Mouse (Mus musculus): ENCODE data around the gene Gm8947. TPM values are rescaled to one million over a fixed set of nuclear protein-coding genes. Genes with fewer than 3 reads are reported as not detected.
"Not testable (repeated sequence)": the region's sequence is repeated elsewhere in the genome, so short reads cannot be mapped to it uniquely, and the experiment has no call there.

Gene Gm8947
- polyA plus RNA-seq, 1 experiment from 2014 or later = 0.55 TPM

GRCm38 (mm10) chr1:151209824-151210355, 17.7 kb downstream of the Gm8947 start, which contains the start of gene Gm47996:
Gm47996 (plus strand) TSS chr1:151210131.
- not testable (repeated sequence) for DNase-seq (ENCODE audit: low spot score); H3K36me3 ChIP-seq (ENCODE audit: control insufficient read depth, insufficient read depth, low read length); H3K9ac ChIP-seq (ENCODE audit: low read depth, low read length); H3K27ac ChIP-seq (ENCODE audit: low read depth, low read length); ATAC-seq (replicated peaks; ENCODE audit: low FRiP score); H3K27me3 ChIP-seq (replicated peaks; ENCODE audit: control insufficient read depth, insufficient read depth, low read length); H3K4me3 ChIP-seq (ENCODE audit: low read depth, low read length); H3K9me3 ChIP-seq (ENCODE audit: control insufficient read depth, low read length); H3K4me1 ChIP-seq (replicated peaks; ENCODE audit: control insufficient read depth, insufficient read depth, low read length); H3K4me2 ChIP-seq
- 61% methylated on average over 4 of the region's 8 CpGs for WGBS

GRCm38 (mm10) chr1:151211666-151212065, 19.5 kb downstream of the Gm8947 start:
- H3K9me3 ChIP-seq (ENCODE audit: control insufficient read depth, low read length); H3K9ac ChIP-seq (ENCODE audit: low read depth, low read length); ATAC-seq (replicated peaks; ENCODE audit: low FRiP score); H3K4me2 ChIP-seq; DNase-seq (ENCODE audit: low spot score); H3K36me3 ChIP-seq (ENCODE audit: control insufficient read depth, insufficient read depth, low read length); H3K27ac ChIP-seq (ENCODE audit: low read depth, low read length); H3K4me3 ChIP-seq (ENCODE audit: low read depth, low read length); H3K4me1 ChIP-seq (replicated peaks; ENCODE audit: control insufficient read depth, insufficient read depth, low read length); H3K27me3 ChIP-seq (replicated peaks; ENCODE audit: control insufficient read depth, insufficient read depth, low read length): not testable (repeated sequence)
- 54% methylated on average over 5 of the region's 5 CpGs for WGBS

- no peak overlapping the region for H3K27ac ChIP-seq (ENCODE audit: low read depth, low read length)
- H3K36me3 ChIP-seq (ENCODE audit: control insufficient read depth, insufficient read depth, low read length) = no peaks in the 10 kb centered on the region
- H3K9me3 ChIP-seq (ENCODE audit: control insufficient read depth, low read length) = no peaks in the 10 kb centered on the region
- no peaks in the 10 kb centered on the region for H3K27me3 ChIP-seq (replicated peaks; ENCODE audit: control insufficient read depth, insufficient read depth, low read length)
- H3K4me2 ChIP-seq = no peak overlapping the region
- H3K4me1 ChIP-seq (replicated peaks; ENCODE audit: control insufficient read depth, insufficient read depth, low read length) = peaks cover 7% of the 10 kb centered on the region; the same call in 1 of the 2 replicates
- H3K9ac ChIP-seq (ENCODE audit: low read depth, low read length) = no peak overlapping the region
- WGBS = 60% methylated on average over 2 of the region's 2 CpGs
- DNase-seq (ENCODE audit: low spot score) (no peak), ATAC-seq (replicated peaks; ENCODE audit: low FRiP score) (no peak)
- no peak overlapping the region for H3K4me3 ChIP-seq (ENCODE audit: low read depth, low read length)
These were observed 22.7 kb downstream of the Gm8947 start for GRCm38 (mm10) chr1:151214862-151215261.

GRCm38 (mm10) chr1:151215985-151216384, 23.8 kb downstream of the Gm8947 start:
- DNase-seq (ENCODE audit: low spot score) (no peak), ATAC-seq (replicated peaks; ENCODE audit: low FRiP score) (no peak; the same call in 1 of the 2 replicates)
- peaks cover 7% of the 10 kb centered on the region; the same call in 1 of the 2 replicates for H3K4me1 ChIP-seq (replicated peaks; ENCODE audit: control insufficient read depth, insufficient read depth, low read length)
- H3K4me3 ChIP-seq (ENCODE audit: low read depth, low read length) = no peak overlapping the region
- no peak overlapping the region for H3K4me2 ChIP-seq
- WGBS = 58% methylated on average over 1 of the region's 1 CpGs
- no peaks in the 10 kb centered on the region for H3K36me3 ChIP-seq (ENCODE audit: control insufficient read depth, insufficient read depth, low read length)
- no peaks in the 10 kb centered on the region for H3K9me3 ChIP-seq (ENCODE audit: control insufficient read depth, low read length)
- H3K27ac ChIP-seq (ENCODE audit: low read depth, low read length) = no peak overlapping the region
- H3K27me3 ChIP-seq (replicated peaks; ENCODE audit: control insufficient read depth, insufficient read depth, low read length) = no peaks in the 10 kb centered on the region
- H3K9ac ChIP-seq (ENCODE audit: low read depth, low read length) = no peak overlapping the region

DNA sequence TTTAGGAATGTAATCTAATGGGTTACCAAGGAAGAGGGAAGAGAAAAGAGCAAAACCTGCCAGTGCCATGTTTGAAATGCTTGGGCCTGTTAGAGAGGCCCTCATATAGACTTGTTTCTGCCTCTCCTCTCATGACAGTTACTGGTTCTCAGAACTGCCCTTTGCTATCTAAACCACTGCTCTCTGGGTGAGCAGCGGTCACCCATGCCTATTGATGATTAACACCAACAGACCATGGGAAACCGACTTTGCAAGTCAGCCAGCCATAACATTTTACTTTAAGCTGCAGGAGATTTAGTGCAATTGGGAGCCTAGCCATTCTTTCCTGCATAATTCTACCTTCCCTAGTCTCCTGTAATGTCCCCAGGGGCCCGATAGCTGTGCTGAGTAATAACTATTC, 24.2 kb downstream of the Gm8947 start:
- Histone ChIP-seq H3K4me1 (replicated peaks; ENCODE audit: control insufficient read depth, insufficient read depth, low read length) (peaks cover 7% of the 10 kb centered on the region; the same call in 1 of the 2 replicates), H3K27me3 (replicated peaks; ENCODE audit: control insufficient read depth, insufficient read depth, low read length) (no peaks in the 10 kb centered on the region), H3K9ac (ENCODE audit: low read depth, low read length) (no peak overlapping the region), H3K36me3 (ENCODE audit: control insufficient read depth, insufficient read depth, low read length) (no peaks in the 10 kb centered on the region), H3K27ac (ENCODE audit: low read depth, low read length) (no peak overlapping the region), H3K4me3 (ENCODE audit: low read depth, low read length) (no peak overlapping the region), H3K4me2 (no peak overlapping the region), H3K9me3 (ENCODE audit: control insufficient read depth, low read length) (no peaks in the 10 kb centered on the region)
- DNase-seq (ENCODE audit: low spot score) (no peak), ATAC-seq (replicated peaks; ENCODE audit: low FRiP score) (peak; percentile 61; the same call in 1 of the 2 replicates)
- 48% methylated on average over 3 of the region's 3 CpGs for WGBS

- Histone ChIP-seq H3K27ac (ENCODE audit: low read depth, low read length) (no peak overlapping the region), H3K9me3 (ENCODE audit: control insufficient read depth, low read length) (no peaks in the 10 kb centered on the region), H3K9ac (ENCODE audit: low read depth, low read length) (no peak overlapping the region), H3K4me1 (replicated peaks; ENCODE audit: control insufficient read depth, insufficient read depth, low read length) (peaks cover 7% of the 10 kb centered on the region), H3K27me3 (replicated peaks; ENCODE audit: control insufficient read depth, insufficient read depth, low read length) (no peaks in the 10 kb centered on the region), H3K4me2 (no peak overlapping the region), H3K4me3 (ENCODE audit: low read depth, low read length) (no peak overlapping the region), H3K36me3 (ENCODE audit: control insufficient read depth, insufficient read depth, low read length) (no peaks in the 10 kb centered on the region)
- DNase-seq (ENCODE audit: low spot score) (no peak), ATAC-seq (replicated peaks; ENCODE audit: low FRiP score) (no peak)
- 89% methylated on average over 5 of the region's 5 CpGs for WGBS
These were observed 26.9 kb downstream of the Gm8947 start for GRCm38 (mm10) chr1:151219045-151219444.

GRCm38 (mm10) chr1:151220098-151220497, 27.9 kb downstream of the Gm8947 start:
- 76% methylated on average over 7 of the region's 7 CpGs for WGBS
- no peak for DNase-seq (ENCODE audit: low spot score)
- H3K9ac ChIP-seq (ENCODE audit: low read depth, low read length) = no peak overlapping the region

GRCm38 (mm10) chr1:151222561-151223267, 30.5 kb downstream of the Gm8947 start:
- H3K27me3 ChIP-seq (replicated peaks; ENCODE audit: control insufficient read depth, insufficient read depth, low read length) = no peaks in the 10 kb centered on the region
- H3K4me3 ChIP-seq (ENCODE audit: low read depth, low read length) = no peak overlapping the region
- no peaks in the 10 kb centered on the region for H3K9me3 ChIP-seq (ENCODE audit: control insufficient read depth, low read length)
- DNase-seq (ENCODE audit: low spot score) (no peak), ATAC-seq (replicated peaks; ENCODE audit: low FRiP score) (no peak)
- H3K36me3 ChIP-seq (ENCODE audit: control insufficient read depth, insufficient read depth, low read length) = no peaks in the 10 kb centered on the region
- no peak overlapping the region for H3K4me2 ChIP-seq
- no peak overlapping the region for H3K9ac ChIP-seq (ENCODE audit: low read depth, low read length)
- H3K4me1 ChIP-seq (replicated peaks; ENCODE audit: control insufficient read depth, insufficient read depth, low read length) = no peaks in the 10 kb centered on the region; the same call in 1 of the 2 replicates
- no peak overlapping the region for H3K27ac ChIP-seq (ENCODE audit: low read depth, low read length)
- WGBS = 75% methylated on average over 10 of the region's 10 CpGs

More at GRCm38 (mm10) chr1:151220098-151220497, 27.9 kb downstream of the Gm8947 start:
- H3K27me3 ChIP-seq (replicated peaks; ENCODE audit: control insufficient read depth, insufficient read depth, low read length) = no peaks in the 10 kb centered on the region
- H3K4me2 ChIP-seq = no peak overlapping the region
- H3K27ac ChIP-seq (ENCODE audit: low read depth, low read length) = no peak overlapping the region
- no peaks in the 10 kb centered on the region for H3K9me3 ChIP-seq (ENCODE audit: control insufficient read depth, low read length)
- ATAC-seq (replicated peaks; ENCODE audit: low FRiP score) = no peak
- H3K36me3 ChIP-seq (ENCODE audit: control insufficient read depth, insufficient read depth, low read length) = no peaks in the 10 kb centered on the region
- H3K4me3 ChIP-seq (ENCODE audit: low read depth, low read length) = no peak overlapping the region
- peaks cover 7% of the 10 kb centered on the region for H3K4me1 ChIP-seq (replicated peaks; ENCODE audit: control insufficient read depth, insufficient read depth, low read length)

GRCm38 (mm10) chr1:151223377-151223776, 31.2 kb downstream of the Gm8947 start:
- WGBS = 35% methylated on average over 1 of the region's 1 CpGs
- no peak for DNase-seq (ENCODE audit: low spot score)
- H3K27me3 ChIP-seq (replicated peaks; ENCODE audit: control insufficient read depth, insufficient read depth, low read length) = no peaks in the 10 kb centered on the region

More at GRCm38 (mm10) chr1:151223377-151223776, 31.2 kb downstream of the Gm8947 start:
- H3K4me3 ChIP-seq (ENCODE audit: low read depth, low read length) = no peak overlapping the region
- no peak overlapping the region for H3K9ac ChIP-seq (ENCODE audit: low read depth, low read length)
- H3K36me3 ChIP-seq (ENCODE audit: control insufficient read depth, insufficient read depth, low read length) = no peaks in the 10 kb centered on the region
- ATAC-seq (replicated peaks; ENCODE audit: low FRiP score) = no peak
- no peak overlapping the region for H3K27ac ChIP-seq (ENCODE audit: low read depth, low read length)
- no peak overlapping the region for H3K4me2 ChIP-seq
- no peaks in the 10 kb centered on the region for H3K9me3 ChIP-seq (ENCODE audit: control insufficient read depth, low read length)
- H3K4me1 ChIP-seq (replicated peaks; ENCODE audit: control insufficient read depth, insufficient read depth, low read length) = no peaks in the 10 kb centered on the region; the same call in 1 of the 2 replicates
